Mouse (Mus musculus) stomach, embryonic 16.5 days (tissue): ENCODE measurements around the gene Tekt3. TPM values are rescaled to one million over a fixed set of nuclear protein-coding genes. Genes with fewer than 3 reads are reported as not detected.

Source experiments
- ATAC-seq: fragments of 200-750 bp; cut with Nextera tagmentation; 2 replicates; pipeline ENCODE4 v1.8.0; 2017; ENCODE audit warnings: moderate number of reproducible peaks, moderate TSS enrichment; ENCODE audit not compliant: insufficient read depth, low FRiP score
- H3K27ac ChIP-seq: fragments of 300-500 bp; sonication (generic); 2 replicates; pipeline ENCODE4 v1.5.1; 2014; ENCODE audit warnings: low read length
- H3K27me3 ChIP-seq: fragments of 300-500 bp; sonication (generic); 2 replicates; pipeline ENCODE4 v1.6.1; 2014; ENCODE audit warnings: low read length, control low read depth, mixed read lengths; ENCODE audit not compliant: control insufficient read depth, insufficient read depth
- H3K36me3 ChIP-seq: fragments of 300-500 bp; sonication (generic); 2 replicates; pipeline ENCODE4 v1.6.1; 2014; ENCODE audit warnings: low read length; ENCODE audit not compliant: control insufficient read depth, insufficient read depth
- H3K4me1 ChIP-seq: fragments of 300-500 bp; sonication (generic); 2 replicates; pipeline ENCODE4 v1.6.1; 2014; ENCODE audit warnings: low read length, control low read depth, mixed read lengths; ENCODE audit not compliant: control insufficient read depth, insufficient read depth
- H3K4me2 ChIP-seq: fragments of 300-500 bp; sonication (generic); 2 replicates; pipeline ENCODE4 v1.6.1; 2014; ENCODE audit warnings: low read depth, low read length, mixed read lengths
- H3K4me3 ChIP-seq: fragments of 300-500 bp; sonication (generic); replicated peaks from 2 replicates; pipeline ENCODE4 v1.5.1; 2014; ENCODE audit warnings: mild to moderate bottlenecking, low read length
- H3K9ac ChIP-seq: fragments of 300-500 bp; sonication (generic); 2 replicates; pipeline ENCODE4 v1.6.1; 2014; ENCODE audit warnings: low read length
- H3K9me3 ChIP-seq: fragments of 300-500 bp; sonication (generic); replicated peaks from 2 replicates; pipeline ENCODE4 v1.6.1; 2016; ENCODE audit warnings: low read length, control low read depth; ENCODE audit not compliant: control insufficient read depth
- WGBS: fragments of 180-500 bp; shearing (Covaris S2); extraction: QIAGEN DNeasy Blood & Tissue Kit; methylation state at CpG from one replicate; pipeline ENCODE4 v1.1.7; 2014; 5-methylcytosine and 5-hydroxymethylcytosine counted together
- polyA plus RNA-seq: library from polyadenylated mRNA; unstranded; fragments of >200 nt; fragmentation: Nextera tagmentation; extraction: Ambion mirVana; gene quantifications from 2 replicates; pipeline ENCODE4 v1.2.1, GENCODE M21; 2015

Tekt3 gene
- polyA plus RNA-seq, 1 experiment from 2014 or later: not detected

- Histone ChIP-seq H3K27ac (no peak overlapping the region), H3K36me3 (no peaks in the 10 kb centered on the region), H3K27me3 (peaks cover 2% of the 10 kb centered on the region; the same call in 1 of the 2 replicates), H3K4me2 (no peak overlapping the region), H3K4me3 (no peak overlapping the region), H3K9ac (no peak overlapping the region), H3K4me1 (peaks cover 13% of the 10 kb centered on the region), H3K9me3 (no peaks in the 10 kb centered on the region)
- ATAC-seq: no peak
- WGBS: 86% methylated on average over 4 of the region's 4 CpGs
Observed at GRCm38 (mm10) chr11:63127513-63127912, 66.1 kb downstream of the Tekt3 start.

GRCm38 (mm10) chr11:63128784-63129183 is 67.3 kb downstream of the Tekt3 start, which contains the start of gene Pmp22:
TSS of gene Pmp22 (plus strand) at chr11:63128982.
- no peak for ATAC-seq
- peaks cover 2% of the 10 kb centered on the region; the same call in 1 of the 2 replicates for H3K27me3 ChIP-seq
- peak within 1 kb of the TSS; percentile 40 for H3K9ac ChIP-seq

GRCm38 (mm10) chr11:63129375-63129774 is 67.9 kb downstream of the Tekt3 start:
- peaks cover 17% of the 10 kb centered on the region for H3K4me1 ChIP-seq
- 37% methylated on average over 9 of the region's 9 CpGs for WGBS
- peak overlapping the region; percentile 40 for H3K9ac ChIP-seq
- H3K4me3 ChIP-seq: peak overlapping the region; percentile 65
- no peaks in the 10 kb centered on the region for H3K36me3 ChIP-seq
- peaks cover 2% of the 10 kb centered on the region; the same call in 1 of the 2 replicates for H3K27me3 ChIP-seq
- ATAC-seq: no peak
- peak overlapping the region; percentile 54; the same call in 1 of the 2 replicates for H3K27ac ChIP-seq
- no peaks in the 10 kb centered on the region for H3K9me3 ChIP-seq
- H3K4me2 ChIP-seq: peak overlapping the region; percentile 63

More at GRCm38 (mm10) chr11:63128784-63129183, 67.3 kb downstream of the Tekt3 start, which contains the start of gene Pmp22:
- Histone ChIP-seq H3K27ac (peak within 1 kb of the TSS; percentile 54), H3K4me2 (peak within 1 kb of the TSS; percentile 63), H3K9me3 (no peaks in the 10 kb centered on the region), H3K4me3 (peak within 1 kb of the TSS; percentile 65), H3K4me1 (peaks cover 13% of the 10 kb centered on the region), H3K36me3 (no peaks in the 10 kb centered on the region)
- WGBS: 46% methylated on average over 2 of the region's 2 CpGs

GRCm38 (mm10) chr11:63129840-63130239 is 68.4 kb downstream of the Tekt3 start:
- H3K4me3 ChIP-seq: peak overlapping the region; percentile 65
- 41% methylated on average over 12 of the region's 12 CpGs for WGBS
- H3K9me3 ChIP-seq: no peaks in the 10 kb centered on the region
- H3K4me1 ChIP-seq: peaks cover 17% of the 10 kb centered on the region
- peaks cover 2% of the 10 kb centered on the region; the same call in 1 of the 2 replicates for H3K27me3 ChIP-seq
- peak overlapping the region; percentile 63 for H3K4me2 ChIP-seq
- H3K36me3 ChIP-seq: no peaks in the 10 kb centered on the region
- H3K9ac ChIP-seq: peak overlapping the region; percentile 36; the same call in 1 of the 2 replicates
- ATAC-seq: no peak
- peak overlapping the region; percentile 15; the same call in 1 of the 2 replicates for H3K27ac ChIP-seq

GRCm38 (mm10) chr11:63130497-63130896 is 69.0 kb downstream of the Tekt3 start:
- Histone ChIP-seq H3K9me3 (no peaks in the 10 kb centered on the region), H3K4me3 (peak overlapping the region; percentile 65), H3K4me2 (peak overlapping the region; percentile 63), H3K27ac (peak overlapping the region; percentile 97; the same call in 1 of the 2 replicates), H3K4me1 (peaks cover 20% of the 10 kb centered on the region), H3K9ac (peak overlapping the region; percentile 86), H3K36me3 (no peaks in the 10 kb centered on the region), H3K27me3 (peaks cover 2% of the 10 kb centered on the region; the same call in 1 of the 2 replicates)
- WGBS: 38% methylated on average over 8 of the region's 8 CpGs
- ATAC-seq: peak; percentile 3; the same call in 1 of the 2 replicates

GRCm38 (mm10) chr11:63131001-63131692 is 69.7 kb downstream of the Tekt3 start:
- peak overlapping the region; percentile 65 for H3K4me3 ChIP-seq
- peaks cover 24% of the 10 kb centered on the region for H3K4me1 ChIP-seq
- peak overlapping the region; percentile 97 for H3K27ac ChIP-seq
- ATAC-seq: peak; percentile 54; the same call in 1 of the 2 replicates
- H3K36me3 ChIP-seq: no peaks in the 10 kb centered on the region
- H3K27me3 ChIP-seq: peaks cover 2% of the 10 kb centered on the region; the same call in 1 of the 2 replicates
- H3K9ac ChIP-seq: peak overlapping the region; percentile 86
- peak overlapping the region; percentile 63 for H3K4me2 ChIP-seq
- no peaks in the 10 kb centered on the region for H3K9me3 ChIP-seq
- WGBS: 4% methylated on average over 33 of the region's 33 CpGs

- H3K4me2 ChIP-seq: peak overlapping the region; percentile 63
- H3K27me3 ChIP-seq: peaks cover 2% of the 10 kb centered on the region; the same call in 1 of the 2 replicates
- H3K4me1 ChIP-seq: peaks cover 26% of the 10 kb centered on the region
- H3K36me3 ChIP-seq: no peaks in the 10 kb centered on the region
- peak overlapping the region; percentile 65 for H3K4me3 ChIP-seq
- H3K27ac ChIP-seq: peak overlapping the region; percentile 97
- H3K9ac ChIP-seq: peak overlapping the region; percentile 86
- ATAC-seq: no peak
- H3K9me3 ChIP-seq: no peaks in the 10 kb centered on the region
- WGBS: 9% methylated on average over 11 of the region's 11 CpGs
Observed at GRCm38 (mm10) chr11:63131693-63132040, 70.2 kb downstream of the Tekt3 start.

- H3K4me3 ChIP-seq: peak overlapping the region; percentile 65
- H3K36me3 ChIP-seq: no peaks in the 10 kb centered on the region
- H3K9me3 ChIP-seq: no peaks in the 10 kb centered on the region
- peaks cover 2% of the 10 kb centered on the region; the same call in 1 of the 2 replicates for H3K27me3 ChIP-seq
- no peak for ATAC-seq
- WGBS: 2% methylated on average over 11 of the region's 11 CpGs
- peak overlapping the region; percentile 86 for H3K9ac ChIP-seq
- H3K4me2 ChIP-seq: peak overlapping the region; percentile 63
- H3K4me1 ChIP-seq: peaks cover 30% of the 10 kb centered on the region
- H3K27ac ChIP-seq: peak overlapping the region; percentile 97
Observed at GRCm38 (mm10) chr11:63132151-63132500, 70.7 kb downstream of the Tekt3 start.
